Mouse (Mus musculus): Measurements from ENCODE around the gene Hoxb3. TPM values are rescaled to one million over a fixed set of nuclear protein-coding genes. Genes with fewer than 3 reads are reported as not detected.

Hoxb3 gene
- polyA plus RNA-seq, 1 experiment: not detected

DNA sequence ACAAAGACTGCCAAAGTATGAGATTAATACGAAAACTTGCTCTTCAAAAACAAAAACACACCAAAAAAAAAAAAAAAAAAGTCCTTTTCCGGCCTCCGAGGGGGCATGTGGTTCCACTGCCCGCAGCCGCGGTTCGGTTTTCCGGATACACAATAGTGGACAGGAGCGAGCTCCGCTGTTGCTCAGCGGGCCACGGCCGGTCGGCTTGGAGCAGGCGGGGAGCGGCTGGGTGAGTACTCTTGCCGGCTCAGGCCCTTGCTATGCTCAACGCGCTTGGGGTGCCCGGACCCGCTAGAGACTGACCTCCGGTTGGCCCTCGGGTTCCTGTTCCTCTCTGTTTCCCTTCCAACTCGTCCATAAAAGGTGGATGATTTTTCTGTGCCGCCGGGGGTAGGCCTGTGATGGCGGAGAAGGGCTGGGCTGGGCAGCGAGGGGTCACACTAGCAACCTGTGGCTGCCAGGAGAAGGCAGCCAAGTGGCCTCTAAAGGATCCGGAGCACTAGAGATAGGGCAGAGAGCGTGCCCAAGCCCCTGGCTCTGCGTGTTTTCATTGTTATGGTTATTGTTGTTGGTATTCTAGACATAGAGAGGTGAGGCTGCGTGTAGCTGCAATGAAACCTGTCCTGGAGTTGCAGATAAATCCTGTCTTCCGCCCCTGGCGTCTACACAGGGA is 8.3 kb upstream of the Hoxb3 start:
- TF ChIP-seq CTCF (IDR thresholded peaks at IDR 0.05; ENCODE audit: insufficient read depth, low read depth, low read length): no peak
- no peak for TF ChIP-seq POLR2A (IDR thresholded peaks at IDR 0.05; ENCODE audit: insufficient read depth, low read depth, low read length)

DNA sequence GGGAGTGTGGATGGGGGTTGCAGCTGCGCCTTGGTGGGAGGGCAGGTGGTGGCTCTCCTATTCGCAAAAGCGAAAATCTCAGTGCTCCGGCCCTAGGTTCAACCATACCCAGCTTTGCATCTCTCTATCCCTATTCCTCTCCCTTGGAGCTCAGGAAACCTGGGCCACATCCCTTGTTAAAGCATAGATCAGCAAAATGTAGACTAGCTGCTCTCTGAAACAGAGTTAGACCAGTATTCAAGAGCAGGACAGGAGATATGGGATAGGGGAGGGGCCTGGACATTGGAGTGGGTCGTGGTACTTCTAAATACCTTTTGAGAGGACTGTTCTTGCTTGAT is 7.8 kb upstream of the Hoxb3 start:
- TF ChIP-seq CTCF (IDR thresholded peaks at IDR 0.05; ENCODE audit: insufficient read depth, low read depth, low read length): no peak
- TF ChIP-seq POLR2A (IDR thresholded peaks at IDR 0.05; ENCODE audit: insufficient read depth, low read depth, low read length): no peak
- 2% methylated on average over 5 of the region's 5 CpGs for WGBS
- no peak overlapping the region for H3K4me3 ChIP-seq (ENCODE audit: insufficient read depth, low read depth, low read length)
- H3K27ac ChIP-seq (ENCODE audit: insufficient read depth, low read depth, low read length): no peak overlapping the region
- H3K4me1 ChIP-seq (ENCODE audit: control insufficient read depth, insufficient read depth, low read length): no peaks in the 10 kb centered on the region

More for the DNA sequence above, 8.3 kb upstream of the Hoxb3 start:
- Histone ChIP-seq H3K4me3 (ENCODE audit: insufficient read depth, low read depth, low read length) (no peak overlapping the region), H3K27ac (ENCODE audit: insufficient read depth, low read depth, low read length) (no peak overlapping the region), H3K4me1 (ENCODE audit: control insufficient read depth, insufficient read depth, low read length) (no peaks in the 10 kb centered on the region)
- WGBS: 2% methylated on average over 34 of the region's 34 CpGs

DNA sequence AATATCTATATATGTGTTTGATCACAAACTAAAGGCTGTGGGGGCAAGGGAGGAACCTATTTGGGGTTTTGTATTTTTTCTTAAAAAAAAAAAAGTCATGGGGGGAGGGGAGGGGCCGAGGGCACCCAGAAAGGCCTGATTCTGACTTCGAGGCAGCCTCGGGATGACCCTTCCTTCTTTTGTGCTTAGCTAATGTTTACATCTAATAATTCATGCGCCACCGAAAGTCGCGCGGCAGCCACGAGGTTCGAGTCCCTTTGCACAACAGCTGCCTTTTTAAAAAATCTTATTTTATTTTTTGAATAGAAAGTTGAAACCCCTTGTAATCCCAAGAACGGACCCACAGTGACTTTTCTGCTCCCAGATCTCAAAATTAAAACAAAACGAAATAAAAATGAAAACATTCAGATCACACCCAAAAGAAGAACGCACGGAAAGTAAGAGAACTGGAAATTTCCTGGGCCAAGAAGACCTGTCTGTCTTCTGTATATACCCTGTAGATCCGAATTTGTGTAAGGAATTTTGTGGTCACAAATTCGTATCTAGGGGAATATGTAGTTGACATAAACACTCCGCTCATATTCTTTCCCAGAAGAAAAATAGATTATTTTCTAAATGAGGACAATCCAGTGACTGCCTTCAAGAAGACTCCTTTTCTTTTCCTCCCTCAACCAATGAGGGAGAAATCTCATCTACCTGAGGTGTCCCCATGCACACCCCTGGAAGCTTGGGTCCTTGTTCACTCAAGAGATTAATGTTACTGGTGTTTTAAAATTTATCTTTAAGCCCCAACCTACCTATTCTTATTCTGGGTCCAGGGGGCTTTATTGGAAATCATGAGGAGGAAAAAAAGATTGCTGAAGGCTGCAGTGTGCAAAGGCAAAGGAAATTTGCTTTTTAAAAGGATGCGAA is 6.2 kb upstream of the Hoxb3 start:
- WGBS: 7% methylated on average over 18 of the region's 18 CpGs
- TF ChIP-seq POLR2A (IDR thresholded peaks at IDR 0.05; ENCODE audit: insufficient read depth, low read depth, low read length): no peak
- TF ChIP-seq CTCF (IDR thresholded peaks at IDR 0.05; ENCODE audit: insufficient read depth, low read depth, low read length): no peak
- Histone ChIP-seq H3K4me1 (ENCODE audit: control insufficient read depth, insufficient read depth, low read length) (no peaks in the 10 kb centered on the region), H3K27ac (ENCODE audit: insufficient read depth, low read depth, low read length) (no peak overlapping the region), H3K4me3 (ENCODE audit: insufficient read depth, low read depth, low read length) (no peak overlapping the region)

DNA sequence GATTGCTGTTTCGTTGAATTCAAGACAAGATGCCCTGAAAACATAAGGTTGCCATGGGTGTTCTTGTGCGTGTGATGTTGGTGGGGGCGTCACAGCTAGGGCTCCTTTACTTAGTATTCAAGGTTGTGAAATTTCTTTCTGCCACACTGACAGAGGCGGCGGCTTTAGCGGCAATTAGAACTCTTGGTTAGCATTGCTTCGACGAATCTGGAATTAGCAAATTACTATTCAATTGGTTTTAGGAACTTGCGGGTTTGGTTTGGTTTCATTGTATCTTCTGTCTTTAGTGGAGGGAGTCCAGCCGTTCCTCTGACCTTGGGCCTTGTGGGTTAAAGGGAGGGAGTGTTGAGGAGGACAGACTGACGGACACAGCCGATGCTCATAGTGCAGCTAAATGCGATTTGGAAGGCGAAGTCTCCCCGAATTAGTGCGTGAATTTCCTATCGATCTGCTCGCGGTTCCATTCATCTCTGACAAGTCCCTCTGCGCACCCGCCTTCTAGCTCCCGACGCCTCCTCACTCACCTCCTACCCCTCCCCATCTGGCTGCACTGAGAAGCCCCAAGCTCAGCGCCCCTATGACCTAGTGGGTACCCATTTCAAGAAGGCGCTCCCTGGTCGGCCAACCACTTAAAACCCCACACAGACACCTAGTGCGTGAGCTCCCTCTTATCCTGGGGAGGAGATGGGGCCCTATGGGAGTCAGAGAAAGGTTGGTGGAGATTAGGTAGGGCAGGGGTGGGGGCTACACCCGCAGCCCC is 5.3 kb upstream of the Hoxb3 start, which contains the start of gene Hoxb4:
Gene Hoxb4 (plus strand): TSS at position 660 of the 760 bp plus-strand sequence.
- Histone ChIP-seq H3K27ac (ENCODE audit: insufficient read depth, low read depth, low read length) (no peak within 1 kb of the TSS), H3K4me3 (ENCODE audit: insufficient read depth, low read depth, low read length) (no peak within 1 kb of the TSS), H3K4me1 (ENCODE audit: control insufficient read depth, insufficient read depth, low read length) (no peaks in the 10 kb centered on the region)
- WGBS: 4% methylated on average over 28 of the region's 28 CpGs
- no peak for TF ChIP-seq POLR2A (IDR thresholded peaks at IDR 0.05; ENCODE audit: insufficient read depth, low read depth, low read length)
- TF ChIP-seq CTCF (IDR thresholded peaks at IDR 0.05; ENCODE audit: insufficient read depth, low read depth, low read length): no peak

DNA sequence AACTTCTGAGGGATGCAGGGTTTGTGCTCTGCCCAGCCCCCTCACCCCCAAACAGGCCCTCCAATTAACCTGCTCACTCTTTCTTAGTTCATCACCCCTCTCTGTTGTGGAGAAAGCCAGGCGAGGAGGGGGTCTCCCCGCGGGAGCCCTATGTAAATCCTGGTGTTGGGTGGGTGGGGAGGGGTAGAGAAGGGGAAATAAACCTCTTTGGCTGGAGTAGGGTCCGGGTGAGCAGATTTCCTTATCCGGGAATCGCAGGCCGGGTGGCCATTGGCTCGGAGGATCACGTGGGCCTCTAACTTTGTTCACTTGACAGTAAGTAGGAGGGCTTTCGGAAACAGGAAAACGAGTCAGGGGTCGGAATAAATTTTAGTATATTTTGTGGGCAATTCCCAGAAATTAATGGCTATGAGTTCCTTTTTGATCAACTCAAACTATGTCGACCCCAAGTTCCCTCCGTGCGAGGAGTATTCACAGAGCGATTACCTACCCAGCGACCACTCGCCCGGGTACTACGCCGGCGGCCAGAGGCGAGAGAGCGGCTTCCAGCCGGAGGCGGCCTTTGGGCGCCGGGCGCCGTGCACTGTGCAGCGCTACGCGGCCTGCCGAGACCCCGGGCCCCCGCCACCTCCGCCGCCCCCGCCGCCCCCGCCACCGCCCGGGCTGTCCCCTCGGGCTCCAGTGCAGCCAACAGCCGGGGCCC is 4.6 kb upstream of the Hoxb3 start:
- Histone ChIP-seq H3K27ac (ENCODE audit: insufficient read depth, low read depth, low read length) (no peak overlapping the region), H3K4me3 (ENCODE audit: insufficient read depth, low read depth, low read length) (no peak overlapping the region), H3K4me1 (ENCODE audit: control insufficient read depth, insufficient read depth, low read length) (no peaks in the 10 kb centered on the region)
- TF ChIP-seq CTCF (IDR thresholded peaks at IDR 0.05; ENCODE audit: insufficient read depth, low read depth, low read length) (no peak), POLR2A (IDR thresholded peaks at IDR 0.05; ENCODE audit: insufficient read depth, low read depth, low read length) (no peak)
- WGBS: 1% methylated on average over 43 of the region's 45 CpGs

DNA sequence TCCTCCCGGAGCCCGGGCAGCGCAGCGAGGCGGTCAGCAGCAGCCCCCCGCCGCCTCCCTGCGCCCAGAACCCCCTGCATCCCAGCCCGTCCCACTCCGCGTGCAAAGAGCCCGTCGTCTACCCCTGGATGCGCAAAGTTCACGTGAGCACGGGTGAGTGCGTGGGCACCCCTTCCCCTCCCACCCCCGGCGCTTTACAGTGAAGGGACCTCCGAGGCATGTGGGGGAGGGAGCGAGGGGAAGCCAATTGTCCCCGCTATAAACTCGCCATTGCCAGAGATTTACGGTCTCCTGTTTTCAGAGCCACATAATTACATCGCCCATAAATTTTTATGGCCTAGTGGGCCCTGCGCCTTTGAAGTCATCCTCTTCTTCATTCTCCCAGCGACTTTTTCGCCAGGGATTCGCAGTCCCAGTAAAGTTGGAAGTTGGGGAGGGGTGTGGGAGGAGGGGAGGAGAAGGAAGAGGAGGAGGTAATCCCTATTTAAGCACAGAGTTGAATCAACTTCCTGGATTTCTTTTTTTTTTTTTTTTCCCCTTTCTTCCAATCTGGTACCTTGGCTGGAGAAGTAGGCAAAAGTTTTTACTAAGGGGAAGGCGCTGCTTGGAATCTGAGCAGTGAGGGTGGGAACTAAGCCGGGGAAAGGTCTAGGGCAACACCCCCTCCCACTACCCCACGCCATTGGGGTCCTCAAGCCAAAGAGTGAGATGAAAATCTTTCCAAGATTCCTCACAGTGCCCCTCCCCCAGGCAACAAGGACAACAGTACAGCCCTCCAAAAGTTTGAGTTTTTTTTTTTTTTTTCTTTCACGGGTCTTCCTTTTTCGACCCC is 3.8 kb upstream of the Hoxb3 start:
- no peaks in the 10 kb centered on the region for H3K4me1 ChIP-seq (ENCODE audit: control insufficient read depth, insufficient read depth, low read length)
- TF ChIP-seq POLR2A (IDR thresholded peaks at IDR 0.05; ENCODE audit: insufficient read depth, low read depth, low read length) (no peak), CTCF (IDR thresholded peaks at IDR 0.05; ENCODE audit: insufficient read depth, low read depth, low read length) (no peak)
- no peak overlapping the region for H3K27ac ChIP-seq (ENCODE audit: insufficient read depth, low read depth, low read length)
- WGBS: 2% methylated on average over 34 of the region's 34 CpGs
- H3K4me3 ChIP-seq (ENCODE audit: insufficient read depth, low read depth, low read length): no peak overlapping the region

DNA sequence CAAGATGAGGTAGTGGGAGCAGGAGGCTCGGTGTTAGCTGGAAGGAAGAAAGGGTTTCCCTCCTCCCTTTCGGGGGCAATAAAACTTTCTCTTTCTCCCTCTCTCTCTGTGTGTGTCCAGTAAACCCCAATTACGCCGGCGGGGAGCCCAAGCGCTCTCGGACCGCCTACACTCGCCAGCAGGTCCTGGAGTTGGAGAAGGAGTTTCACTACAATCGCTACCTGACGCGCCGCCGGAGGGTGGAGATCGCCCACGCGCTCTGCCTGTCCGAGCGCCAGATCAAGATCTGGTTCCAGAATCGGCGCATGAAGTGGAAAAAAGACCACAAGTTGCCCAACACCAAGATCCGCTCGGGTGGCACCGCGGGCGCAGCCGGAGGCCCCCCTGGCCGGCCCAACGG is 3.2 kb upstream of the Hoxb3 start:
- H3K4me1 ChIP-seq (ENCODE audit: control insufficient read depth, insufficient read depth, low read length): no peaks in the 10 kb centered on the region
- TF ChIP-seq POLR2A (IDR thresholded peaks at IDR 0.05; ENCODE audit: insufficient read depth, low read depth, low read length) (no peak), CTCF (IDR thresholded peaks at IDR 0.05; ENCODE audit: insufficient read depth, low read depth, low read length) (no peak)
- 2% methylated on average over 29 of the region's 29 CpGs for WGBS
- H3K4me3 ChIP-seq (ENCODE audit: insufficient read depth, low read depth, low read length): no peak overlapping the region
- H3K27ac ChIP-seq (ENCODE audit: insufficient read depth, low read depth, low read length): no peak overlapping the region

DNA sequence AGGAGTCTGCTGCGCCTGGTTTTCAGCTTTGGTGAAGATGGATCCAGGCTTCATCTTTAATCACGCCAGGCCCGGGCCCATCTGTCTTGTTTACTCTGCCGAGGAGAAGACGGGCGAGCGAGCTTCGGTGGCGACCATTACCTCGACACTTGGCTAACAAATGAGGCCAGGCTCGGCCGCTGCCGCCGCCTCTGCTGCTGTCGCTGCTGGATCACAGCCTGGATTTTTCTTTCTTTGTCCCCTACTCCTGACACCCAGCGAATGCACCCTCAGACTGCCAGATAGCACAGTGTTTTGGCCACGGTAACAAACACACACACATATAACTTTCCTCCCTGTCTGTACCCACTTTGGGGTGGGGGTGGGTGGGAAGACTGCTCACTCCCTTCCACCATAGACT is 2.4 kb upstream of the Hoxb3 start:
- Histone ChIP-seq H3K4me3 (ENCODE audit: insufficient read depth, low read depth, low read length) (no peak overlapping the region), H3K27ac (ENCODE audit: insufficient read depth, low read depth, low read length) (no peak overlapping the region), H3K4me1 (ENCODE audit: control insufficient read depth, insufficient read depth, low read length) (no peaks in the 10 kb centered on the region)
- 2% methylated on average over 17 of the region's 17 CpGs for WGBS
- TF ChIP-seq POLR2A (IDR thresholded peaks at IDR 0.05; ENCODE audit: insufficient read depth, low read depth, low read length) (no peak), CTCF (IDR thresholded peaks at IDR 0.05; ENCODE audit: insufficient read depth, low read depth, low read length) (no peak)
